Mouse (Mus musculus): ENCODE results near the gene Gm5475.
"Not testable (repeated sequence)": the region's sequence is repeated elsewhere in the genome, so short reads cannot be mapped to it uniquely, and the experiment has no call there.

Gm5475 gene

GRCm38 (mm10) chr15:100421758-100422197 lies at the start of gene Gm5475:
Gm5475 (plus strand) TSS chr15:100422147.
- DNase-seq: not testable (repeated sequence)

- peak; percentile 51 for DNase-seq
Measured at GRCm38 (mm10) chr15:100375066-100375465, 46.9 kb upstream of the Gm5475 start.

- peak; percentile 68 for DNase-seq
Measured at GRCm38 (mm10) chr15:100377847-100378505, 44.0 kb upstream of the Gm5475 start.

- DNase-seq: no peak
Measured at GRCm38 (mm10) chr15:100379658-100380057, 42.3 kb upstream of the Gm5475 start.

GRCm38 (mm10) chr15:100380104-100380503 lies 41.8 kb upstream of the Gm5475 start:
- no peak for DNase-seq

- DNase-seq: no peak
Measured at GRCm38 (mm10) chr15:100385705-100386104, 36.2 kb upstream of the Gm5475 start.

- no peak for DNase-seq
Measured at GRCm38 (mm10) chr15:100387544-100388223, 34.3 kb upstream of the Gm5475 start.

- no peak for DNase-seq
Measured at GRCm38 (mm10) chr15:100388224-100388835, 33.6 kb upstream of the Gm5475 start.

- no peak for DNase-seq
Measured at GRCm38 (mm10) chr15:100388886-100389285, 33.1 kb upstream of the Gm5475 start.

- DNase-seq: no peak
Measured at GRCm38 (mm10) chr15:100391066-100391465, 30.9 kb upstream of the Gm5475 start.

GRCm38 (mm10) chr15:100391599-100391998 lies 30.3 kb upstream of the Gm5475 start:
- no peak for DNase-seq

GRCm38 (mm10) chr15:100393016-100393415 lies 28.9 kb upstream of the Gm5475 start:
- DNase-seq: no peak

GRCm38 (mm10) chr15:100395561-100395960 lies 26.4 kb upstream of the Gm5475 start:
- DNase-seq: no peak

- DNase-seq: no peak
Measured at GRCm38 (mm10) chr15:100400592-100401250, 21.2 kb upstream of the Gm5475 start.

GRCm38 (mm10) chr15:100401811-100402210 lies 20.1 kb upstream of the Gm5475 start:
- DNase-seq: no peak

- no peak for DNase-seq
Measured at GRCm38 (mm10) chr15:100402347-100402746, 19.6 kb upstream of the Gm5475 start.

- no peak for DNase-seq
Measured at GRCm38 (mm10) chr15:100402798-100403197, 19.1 kb upstream of the Gm5475 start.

- no peak for DNase-seq
Measured at GRCm38 (mm10) chr15:100403318-100404000, 18.5 kb upstream of the Gm5475 start.

GRCm38 (mm10) chr15:100406088-100406487 lies 15.9 kb upstream of the Gm5475 start:
- no peak for DNase-seq

GRCm38 (mm10) chr15:100410918-100411672 lies 10.9 kb upstream of the Gm5475 start:
- DNase-seq: no peak

- DNase-seq: no peak
Measured at GRCm38 (mm10) chr15:100411731-100412130, 10.2 kb upstream of the Gm5475 start.

- DNase-seq: no peak
Measured at GRCm38 (mm10) chr15:100413306-100413705, 8.6 kb upstream of the Gm5475 start.

Measured in layer of hippocampus, adult 9-11 months (tissue).